Mouse (Mus musculus) neural tube, embryonic 10.5 days (tissue): ENCODE results near the gene Plod1.

ENCODE experiments used
- DNase-seq: peaks from one replicate; pipeline ENCODE4 v3.0.0-alpha.2; 2017; ENCODE audit warnings: low spot score; ENCODE audit errors: extremely low spot score

Plod1 gene

DNA sequence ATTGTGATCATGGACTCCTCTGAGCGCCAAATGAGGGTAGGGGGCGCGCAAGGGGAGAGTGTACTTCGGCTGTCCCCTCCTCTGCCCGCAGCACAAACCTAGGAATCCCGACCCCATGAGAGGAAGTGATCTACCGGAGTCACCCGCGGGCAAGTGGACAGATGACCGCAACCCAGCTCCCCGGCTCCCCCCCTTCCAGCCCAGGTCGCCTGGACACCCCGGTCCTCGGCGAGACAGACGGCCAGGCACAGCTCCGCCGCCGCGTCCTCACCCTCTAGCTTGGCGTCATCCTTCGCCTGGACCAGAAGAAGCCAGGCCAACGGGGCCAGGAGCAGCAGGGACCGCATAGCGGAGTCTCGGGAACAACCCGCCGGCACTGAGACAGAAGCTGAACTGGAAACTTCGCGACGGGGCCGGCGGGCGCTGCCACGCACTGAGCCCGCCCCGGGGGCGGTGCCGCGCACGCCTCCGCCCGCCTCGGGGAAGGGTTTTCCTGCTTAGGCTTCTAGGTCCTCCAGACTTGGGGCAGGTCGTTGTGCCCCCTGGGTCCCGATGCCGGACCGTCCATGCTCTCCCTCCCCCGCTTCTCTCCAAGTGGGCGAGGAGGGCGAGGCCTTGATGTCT lies at the start of gene Plod1:
TSS of gene Plod1 (minus strand) at position 437 of the 624 bp plus-strand sequence.
- DNase-seq = peak; percentile 79

- peak; percentile 40 for DNase-seq
Observed at GRCm38 (mm10) chr4:147985205-147986132, 48.9 kb upstream of the Plod1 start, which contains the start of gene Nppb. Gene Nppb, plus strand, starts transcription at chr4:147985788.

GRCm38 (mm10) chr4:147979441-147979860 lies 42.9 kb upstream of the Plod1 start:
- no peak for DNase-seq

DNA sequence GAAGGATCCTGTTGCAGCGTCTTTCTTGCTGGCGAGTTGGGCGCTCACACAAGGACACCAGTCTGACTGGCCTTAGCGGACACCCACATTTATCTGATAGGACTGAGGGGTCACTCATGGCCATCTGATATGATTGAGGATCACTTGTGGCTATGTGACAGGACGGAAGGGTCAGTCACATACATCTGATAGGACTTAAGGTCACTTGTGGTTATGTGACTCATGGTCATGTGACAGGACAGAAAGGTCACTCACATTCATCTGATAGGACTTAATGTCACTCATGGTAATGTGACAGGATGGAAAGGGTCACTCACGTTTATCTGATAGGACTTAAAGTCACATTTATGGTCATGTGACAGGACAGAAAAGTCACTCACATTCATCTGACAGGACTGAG lies 41.8 kb upstream of the Plod1 start:
- no peak for DNase-seq

GRCm38 (mm10) chr4:147977726-147978125 lies 41.2 kb upstream of the Plod1 start:
- DNase-seq = no peak

- DNase-seq = no peak
Observed at GRCm38 (mm10) chr4:147976237-147976636, 39.7 kb upstream of the Plod1 start.

DNA sequence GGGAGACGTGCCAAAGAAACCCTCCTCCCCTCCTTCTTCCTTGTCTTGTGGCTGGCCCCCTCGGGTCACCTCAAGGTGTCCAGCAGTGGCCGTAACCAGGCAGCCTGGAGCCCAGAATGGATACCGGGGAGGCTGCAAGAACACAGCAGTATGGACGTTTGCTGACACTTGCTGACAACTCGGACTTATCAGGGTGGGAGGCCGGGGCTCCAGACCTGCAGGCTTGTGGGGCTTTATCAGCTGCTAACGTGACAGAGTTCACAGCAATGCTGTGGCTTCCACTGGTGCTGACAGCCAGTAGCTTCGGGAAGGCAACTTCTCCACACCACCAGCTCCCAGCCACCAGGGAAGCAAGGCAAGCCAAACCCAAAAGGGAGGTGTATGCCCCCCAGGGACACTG lies 32.8 kb upstream of the Plod1 start:
- no peak for DNase-seq

DNA sequence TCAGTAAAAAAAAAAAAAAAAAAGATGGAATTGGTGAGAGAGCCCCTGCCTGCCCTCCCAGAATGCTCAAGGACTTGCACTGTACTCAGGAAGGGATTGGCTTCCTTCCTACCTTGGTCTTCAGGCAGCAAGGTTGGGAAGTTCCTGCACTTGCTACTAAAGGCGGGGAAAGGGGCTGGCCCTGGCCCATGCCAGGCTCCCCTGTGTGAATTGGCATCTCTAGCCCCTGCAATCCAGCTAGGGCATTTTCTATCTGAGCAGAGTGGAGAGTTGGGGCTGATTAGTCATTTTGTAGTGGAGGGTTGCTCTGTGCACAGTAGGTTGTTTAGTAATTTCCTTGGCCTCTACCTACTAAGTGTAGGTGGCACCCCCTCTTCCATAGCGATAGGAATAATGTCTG lies 32.2 kb upstream of the Plod1 start:
- no peak for DNase-seq

DNA sequence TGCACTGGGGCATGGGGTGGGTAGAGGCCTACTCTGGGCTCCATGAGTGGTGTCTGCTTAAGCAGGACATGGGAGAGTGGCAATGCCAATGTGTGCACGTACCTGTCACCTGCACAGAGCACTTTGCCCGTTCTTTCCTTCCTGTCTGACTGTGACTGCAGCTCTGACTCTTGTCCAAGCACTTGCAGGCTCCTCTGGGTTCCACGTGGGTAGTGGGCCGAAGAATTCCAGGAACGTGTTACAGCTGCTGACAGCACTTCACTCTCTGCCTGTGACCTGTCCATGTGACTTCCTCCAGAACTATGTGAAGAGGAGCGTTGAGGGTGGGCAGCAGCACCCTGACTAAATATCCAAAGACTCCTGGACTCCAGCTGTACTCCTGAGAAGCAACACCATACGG lies 29.1 kb upstream of the Plod1 start:
- DNase-seq = no peak

GRCm38 (mm10) chr4:147963623-147964022 lies 27.1 kb upstream of the Plod1 start:
- DNase-seq = no peak

- DNase-seq = no peak
Observed at GRCm38 (mm10) chr4:147962781-147963180, 26.2 kb upstream of the Plod1 start.

GRCm38 (mm10) chr4:147959881-147960831 lies 23.6 kb upstream of the Plod1 start:
- peak; percentile 67 for DNase-seq

GRCm38 (mm10) chr4:147957141-147957540 lies 20.6 kb upstream of the Plod1 start:
- no peak for DNase-seq

DNA sequence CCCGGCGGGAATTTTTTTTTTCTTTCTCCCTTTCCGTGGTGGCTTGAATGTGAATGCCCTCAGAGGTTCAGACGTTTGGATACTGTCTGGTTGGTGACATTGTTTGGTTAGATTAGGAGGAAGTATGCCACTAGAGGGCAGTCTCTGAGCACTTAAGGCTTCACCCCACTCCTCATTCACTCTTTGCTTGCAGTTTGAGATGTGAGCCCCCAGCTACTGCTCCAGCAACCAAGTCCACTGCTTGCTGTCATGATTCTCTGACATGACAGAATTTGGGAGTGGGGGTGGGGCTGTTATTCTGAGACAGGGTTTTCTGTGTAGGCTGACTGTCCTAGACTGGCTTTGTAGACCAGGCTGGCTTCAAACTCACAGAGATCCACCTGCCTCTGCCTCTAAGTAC lies 17.0 kb upstream of the Plod1 start:
- no peak for DNase-seq

- DNase-seq = no peak
Observed at GRCm38 (mm10) chr4:147947511-147947910, 10.9 kb upstream of the Plod1 start.

- no peak for DNase-seq
Observed at GRCm38 (mm10) chr4:147943005-147943404, 6.4 kb upstream of the Plod1 start.

DNA sequence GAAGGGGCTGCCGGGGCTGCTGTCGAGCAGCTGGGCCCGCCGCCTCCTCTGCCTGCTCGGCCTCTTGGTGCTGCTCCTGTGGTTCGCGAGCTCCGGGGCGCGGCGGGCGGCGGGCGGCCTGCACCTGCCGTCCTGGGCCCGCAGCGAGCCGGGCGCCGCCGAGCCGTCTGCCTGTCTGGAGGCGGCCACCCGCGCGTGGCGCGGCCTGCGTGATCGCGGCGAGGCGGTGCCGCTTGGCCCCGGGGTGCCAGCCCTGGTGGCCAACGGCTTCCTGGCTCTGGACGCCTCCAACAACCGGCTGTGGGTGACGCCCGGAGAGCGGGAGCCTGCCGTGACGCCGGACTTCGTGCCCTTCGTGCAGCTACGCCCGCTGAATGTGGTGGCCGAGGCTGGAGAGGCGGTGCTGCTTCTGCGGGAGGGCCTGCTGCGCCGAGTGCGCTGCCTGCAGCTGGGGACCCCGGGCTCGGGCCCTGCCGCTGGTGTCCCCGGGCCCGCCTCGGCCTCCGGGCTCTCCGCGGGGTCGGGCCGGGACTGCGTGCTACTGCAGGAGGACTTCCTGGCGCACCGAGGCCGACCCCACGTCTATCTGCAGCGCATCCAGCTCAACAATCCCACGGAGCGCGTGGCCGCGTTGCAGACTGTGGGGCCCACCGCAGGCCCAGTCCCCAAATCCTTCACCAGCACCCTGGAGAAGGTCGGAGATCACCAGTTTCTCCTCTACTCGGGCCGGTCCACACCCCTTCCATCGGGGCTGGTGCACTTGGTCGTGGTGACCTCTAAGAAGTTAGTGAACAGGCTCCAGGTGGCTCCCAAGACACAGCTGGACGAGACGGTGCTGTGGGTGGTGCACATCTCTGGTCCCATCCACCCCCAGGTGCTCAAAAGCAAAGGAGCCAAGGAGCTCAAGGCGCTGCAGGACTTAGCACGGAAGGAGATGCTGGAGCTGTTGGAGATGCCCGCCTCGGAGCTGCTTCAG lies 4.8 kb upstream of the Plod1 start:
- peak; percentile 47 for DNase-seq

DNA sequence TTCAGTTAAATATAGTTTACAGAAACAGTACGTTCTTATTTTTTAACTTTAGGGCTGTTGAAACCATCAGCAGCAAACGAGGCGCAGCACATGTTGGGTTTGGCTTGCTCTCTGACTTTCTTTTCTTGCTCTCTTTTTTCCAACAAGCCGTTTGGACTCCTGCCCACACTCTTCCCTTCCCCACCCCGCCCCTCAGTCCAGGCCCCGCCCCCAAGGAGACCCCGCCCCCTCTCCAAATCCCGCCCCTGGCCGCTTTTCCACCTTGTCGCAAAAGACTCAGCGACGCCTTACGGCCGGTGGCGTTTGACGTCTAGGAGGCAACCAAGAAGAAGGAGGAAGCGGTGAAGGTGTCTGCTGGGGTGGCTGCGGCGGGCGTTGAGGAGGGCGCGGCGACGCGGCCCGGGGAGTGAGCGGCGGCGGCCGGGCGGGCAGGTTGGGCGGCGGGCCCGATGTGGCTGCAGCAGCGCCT lies 4.0 kb upstream of the Plod1 start, which contains the start of gene 2510039O18Rik:
TSS of gene 2510039O18Rik (plus strand) at position 320 of the 469 bp plus-strand sequence.
- DNase-seq = peak; percentile 92

- DNase-seq = no peak
Observed at GRCm38 (mm10) chr4:147940111-147940510, 3.5 kb upstream of the Plod1 start.
